Mouse (Mus musculus) liver, adult 2 months (tissue): ENCODE results near the gene Gper1.

ENCODE experiments used
- CTCF ChIP-seq: fragments of 200-500 bp; IDR thresholded peaks from 2 replicates; pipeline ENCODE4 v1.5.1; 2011; ENCODE audit warnings: low read depth, low read length, control low read depth
- POLR2A ChIP-seq: fragments of 200-500 bp; IDR thresholded peaks from 2 replicates; pipeline ENCODE4 v1.6.1; 2011; ENCODE audit warnings: low read length, control low read depth; ENCODE audit not compliant: insufficient read depth; ENCODE audit errors: extremely low read depth

- no peak for TF ChIP-seq CTCF
- TF ChIP-seq POLR2A, result no peak
Measured at GRCm38 (mm10) chr5:139432747-139433508, 10.0 kb downstream of the Gper1 start.
